Mouse (Mus musculus) cerebellum, postnatal 25 days (tissue): ENCODE results near the gene Rmdn2.
A peak's percentile ranks its signal among the peaks of the same experiment; 100 is the strongest.

Source experiments
- DNase-seq, 2 experiments: peaks; one replicate each; pipeline ENCODE4 v3.0.0; 2021; ENCODE audit warnings: mixed read lengths in 2 of 2

The Rmdn2 gene

GRCm38 (mm10) chr17:79611545-79611944, at the start of gene Rmdn2:
Rmdn2 (plus strand) TSS chr17:79611863.
- DNase-seq: no peak

- no peak for DNase-seq
These were observed 48.5 kb upstream of the Rmdn2 start for GRCm38 (mm10) chr17:79563067-79563620.

GRCm38 (mm10) chr17:79563721-79564120, 47.9 kb upstream of the Rmdn2 start:
- no peak for DNase-seq

DNA sequence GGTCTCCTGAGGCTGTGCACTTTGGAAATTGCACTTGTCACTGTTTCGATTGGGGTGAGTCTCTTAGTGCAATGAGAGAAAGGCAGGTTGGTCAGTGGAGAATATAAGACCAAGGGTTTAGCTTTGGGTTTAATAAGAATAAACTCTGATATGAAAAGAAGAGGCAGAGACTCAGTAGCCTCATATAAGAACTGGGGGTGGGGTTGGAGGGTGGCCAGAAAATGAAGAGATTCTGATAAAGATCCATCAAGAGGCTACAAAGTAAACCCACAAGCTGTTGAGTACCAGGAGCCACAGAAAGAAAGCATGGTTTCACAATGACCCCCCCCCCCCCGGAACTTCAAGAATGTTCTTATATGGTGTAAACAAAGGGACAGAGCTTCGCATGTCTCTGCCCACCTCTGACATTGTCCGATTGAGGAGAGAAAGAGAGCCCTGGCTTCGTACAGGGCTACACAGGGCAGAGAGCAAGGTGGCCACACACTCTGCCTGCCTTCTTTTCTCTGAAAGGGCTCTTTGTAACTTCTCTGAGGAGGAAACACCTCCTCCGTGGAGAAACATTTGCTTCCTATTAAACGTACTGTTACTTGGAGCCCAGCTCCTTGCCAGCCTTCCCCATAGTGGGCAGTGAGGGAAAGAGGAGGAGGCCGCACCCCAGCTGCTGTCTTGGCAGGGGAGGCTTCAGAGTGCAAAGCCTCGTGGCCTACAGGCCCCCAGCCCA, 46.3 kb upstream of the Rmdn2 start:
- DNase-seq: no peak

DNA sequence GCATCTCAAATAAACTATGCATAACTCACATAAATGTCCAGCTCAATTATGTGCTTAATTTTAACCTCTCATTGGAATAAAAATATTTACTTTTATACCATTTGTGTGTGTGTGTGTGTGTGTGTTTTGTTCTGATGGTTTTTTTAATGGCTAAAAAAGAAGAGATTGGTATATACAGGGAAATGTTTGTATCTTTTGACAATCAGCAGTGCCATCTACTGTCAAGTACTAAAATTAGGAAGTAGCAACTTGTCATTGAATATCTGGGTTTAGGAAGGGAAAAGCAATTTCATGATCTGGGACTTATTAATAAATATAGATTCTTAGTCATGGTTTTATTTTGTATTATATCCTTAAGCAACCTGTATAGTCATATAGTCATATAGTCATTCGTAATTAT, 43.3 kb upstream of the Rmdn2 start:
- no peak for DNase-seq

DNA sequence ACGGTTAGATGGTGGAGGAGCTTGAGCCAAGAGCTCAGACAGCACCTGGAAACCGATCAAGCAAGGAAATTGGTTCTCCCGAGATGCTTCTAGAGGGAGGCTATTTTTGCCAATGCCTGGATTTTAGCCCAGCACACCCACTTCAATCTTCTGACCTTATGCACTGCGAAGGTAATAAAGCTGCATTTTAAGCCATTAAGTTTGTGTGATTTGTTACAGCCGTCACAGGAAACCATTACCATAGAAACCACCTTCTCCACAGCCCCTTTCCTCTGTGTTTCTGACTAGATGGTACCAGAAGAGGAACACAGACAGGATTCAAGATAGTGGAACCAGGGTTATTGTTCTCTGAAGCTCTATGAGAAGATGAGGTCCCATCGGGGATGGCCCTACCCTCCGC, 33.3 kb upstream of the Rmdn2 start:
- DNase-seq: peak in 1 of 2 experiments; percentile 14

- DNase-seq: peak; percentile 77 to 85
These were observed 31.3 kb upstream of the Rmdn2 start for GRCm38 (mm10) chr17:79580264-79580920.

DNA sequence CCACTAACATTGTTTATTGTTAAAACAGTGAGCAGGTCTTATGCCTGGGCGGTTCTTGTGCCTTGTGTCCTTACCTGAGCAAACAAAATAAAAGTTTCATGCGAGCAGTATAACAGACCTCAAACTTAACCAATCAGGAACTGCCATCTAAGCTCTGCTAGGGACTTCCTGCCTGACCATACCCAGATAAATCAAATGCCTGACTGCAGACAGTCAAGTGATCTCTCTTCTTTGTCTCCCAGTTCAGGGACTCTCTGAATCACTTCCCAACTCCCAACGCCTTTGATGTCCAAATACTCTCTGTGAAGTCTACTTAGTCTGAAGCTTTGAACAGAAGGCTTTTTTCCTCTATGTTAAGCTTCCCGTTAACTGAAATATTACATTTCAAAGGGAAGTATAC, 28.2 kb upstream of the Rmdn2 start:
- no peak for DNase-seq

DNA sequence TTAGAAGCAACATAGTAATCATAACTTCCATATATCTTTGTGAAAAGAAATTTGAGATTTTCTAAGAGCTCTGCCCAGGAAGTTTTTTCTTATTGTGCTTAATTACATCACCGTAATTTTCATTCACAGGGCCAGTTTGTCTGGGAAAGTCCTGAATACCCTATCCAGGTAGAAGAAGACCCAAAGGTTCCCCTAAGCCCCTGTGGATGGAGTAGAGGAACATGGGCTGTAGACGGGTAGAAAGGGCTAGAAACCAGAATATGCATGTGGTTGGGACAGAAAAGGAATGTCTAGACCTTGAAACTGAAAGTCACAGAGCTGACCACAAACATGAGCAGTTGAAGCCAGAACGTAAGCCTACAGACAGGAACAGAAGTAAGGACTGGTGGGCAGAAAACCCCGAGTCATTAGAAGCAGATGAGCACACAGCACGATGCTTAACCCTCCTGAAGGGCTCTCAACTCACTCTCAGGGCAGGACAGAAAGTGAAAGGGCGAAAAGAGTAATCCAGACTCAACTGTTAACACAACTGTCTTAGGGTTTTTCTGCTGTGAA, 27.3 kb upstream of the Rmdn2 start:
- no peak for DNase-seq

- no peak for DNase-seq
These were observed 21.8 kb upstream of the Rmdn2 start for GRCm38 (mm10) chr17:79589913-79590312.

DNA sequence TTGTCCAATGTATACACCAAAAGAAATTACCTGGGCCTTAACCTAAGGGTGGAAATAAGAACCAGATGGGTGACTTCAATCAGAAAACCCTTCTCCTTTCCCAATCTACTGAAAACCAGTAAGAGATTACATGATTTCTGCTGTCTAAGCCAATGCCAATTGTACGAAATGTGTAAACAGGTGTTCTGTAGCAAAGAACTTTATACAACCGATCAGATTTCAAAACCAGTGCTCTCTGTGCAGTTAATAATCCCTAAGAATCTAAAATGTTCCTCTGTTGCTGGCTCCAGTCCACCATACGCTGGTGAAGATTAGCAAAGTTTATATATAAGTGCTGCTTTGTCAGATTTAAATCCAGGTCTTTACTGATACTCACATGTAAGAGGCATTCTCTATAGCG, 15.7 kb upstream of the Rmdn2 start:
- DNase-seq: no peak

GRCm38 (mm10) chr17:79598151-79598550, 13.5 kb upstream of the Rmdn2 start:
- DNase-seq: no peak

DNA sequence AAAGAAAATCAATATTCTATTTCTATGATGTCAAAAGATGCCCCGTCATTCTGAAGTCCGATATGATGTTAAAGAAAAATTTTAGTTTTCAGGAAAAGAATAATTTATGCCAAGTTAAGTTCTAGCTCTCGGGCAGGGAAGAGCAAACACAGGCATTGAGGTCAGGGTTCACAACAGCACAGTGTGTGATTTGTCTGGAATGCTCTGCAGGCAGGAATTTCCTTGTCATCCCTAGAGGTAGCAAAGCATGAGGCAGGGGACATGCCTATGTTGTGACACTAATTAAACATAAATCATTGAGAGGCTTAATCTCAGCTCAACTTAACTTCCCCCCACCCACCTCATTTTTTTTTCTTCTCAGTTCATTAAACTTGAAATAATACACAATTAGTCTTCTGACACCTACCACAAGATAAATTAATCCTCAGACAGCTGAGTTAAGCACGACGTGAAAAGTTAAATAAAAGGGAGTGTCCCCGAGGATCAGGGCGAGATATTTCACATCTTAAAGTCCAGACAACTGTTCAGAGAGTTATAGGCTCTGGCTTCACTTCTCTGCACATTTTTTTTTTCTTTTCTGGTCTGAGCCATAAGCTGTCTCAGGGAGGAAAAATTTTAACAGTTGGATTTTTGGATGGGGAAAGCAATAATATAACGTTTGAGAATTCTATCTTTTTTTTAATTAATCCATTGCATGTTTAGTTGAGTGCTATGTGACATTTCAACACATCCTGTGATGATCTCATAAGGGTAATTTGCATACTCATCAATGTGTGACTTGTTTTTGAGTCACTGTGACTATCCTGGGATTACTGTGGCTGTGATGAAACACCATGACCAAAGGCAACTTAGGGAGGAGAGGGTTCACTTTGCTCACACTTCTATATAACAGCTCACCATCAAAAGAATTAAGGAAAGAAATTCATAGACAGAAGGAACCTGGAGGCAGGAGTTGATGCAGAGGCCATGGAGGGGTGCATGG, 12.8 kb upstream of the Rmdn2 start:
- no peak for DNase-seq

DNA sequence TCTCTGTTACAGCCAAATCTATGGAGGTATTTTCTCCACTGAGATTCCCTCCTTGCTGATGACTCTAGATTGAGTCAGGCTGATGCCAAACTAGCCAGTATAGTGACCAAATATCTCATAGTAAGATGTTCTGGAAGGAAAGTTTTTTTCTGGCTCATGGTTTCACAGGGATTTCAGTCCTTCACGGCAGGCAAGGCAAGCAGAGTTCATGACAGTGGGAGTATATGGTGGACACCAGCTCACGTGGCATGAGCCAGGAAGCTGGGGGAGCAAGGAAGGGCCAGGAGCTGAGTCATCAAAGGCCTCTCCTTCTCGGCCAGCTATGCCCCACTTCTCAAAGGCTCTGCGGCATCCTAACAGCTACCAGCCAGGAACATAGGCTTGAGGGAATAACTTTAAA, 11.6 kb upstream of the Rmdn2 start:
- no peak for DNase-seq

DNA sequence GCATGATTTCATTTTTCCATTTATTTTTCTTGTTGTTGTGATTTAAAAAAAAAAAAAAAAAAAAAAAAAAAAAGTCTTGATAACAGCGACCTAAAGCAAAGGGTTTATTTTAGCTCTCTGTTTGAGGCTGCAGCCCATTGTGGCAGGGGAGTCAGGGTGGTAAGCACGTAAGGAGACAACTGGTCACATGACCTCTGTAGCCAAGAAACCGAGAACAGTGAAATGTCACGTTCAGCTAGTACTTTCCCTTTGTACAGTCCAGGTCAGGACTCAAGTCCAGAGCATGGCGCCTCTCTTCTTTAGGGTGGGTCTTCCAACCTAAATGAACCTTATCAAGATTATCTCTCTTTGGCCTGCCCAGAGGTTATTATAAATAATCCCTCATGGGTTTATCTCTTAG, 9.3 kb upstream of the Rmdn2 start:
- DNase-seq: no peak

- DNase-seq: no peak
These were observed 8.2 kb upstream of the Rmdn2 start for GRCm38 (mm10) chr17:79603427-79603826.

GRCm38 (mm10) chr17:79605794-79606193, 5.9 kb upstream of the Rmdn2 start:
- no peak for DNase-seq

DNA sequence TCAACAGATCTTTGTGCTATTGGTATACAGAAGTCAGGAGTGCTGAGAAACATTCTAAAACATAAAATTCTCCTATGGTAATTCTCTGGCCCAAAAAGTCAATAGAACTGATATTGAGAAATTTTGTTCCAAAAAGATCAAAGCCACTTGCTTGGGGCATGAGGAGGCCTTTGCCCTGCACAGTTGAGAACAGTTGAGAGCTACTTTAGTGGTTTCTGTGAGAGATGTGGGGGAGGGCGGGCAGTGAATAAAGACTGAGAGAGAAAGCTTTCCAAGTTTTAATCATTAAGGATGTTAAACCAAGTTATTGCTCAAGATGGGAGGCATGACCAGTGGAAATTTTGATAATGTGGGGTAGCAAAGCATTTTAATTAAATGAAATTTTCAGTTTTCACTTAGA, 2.0 kb upstream of the Rmdn2 start:
- DNase-seq: no peak

DNA sequence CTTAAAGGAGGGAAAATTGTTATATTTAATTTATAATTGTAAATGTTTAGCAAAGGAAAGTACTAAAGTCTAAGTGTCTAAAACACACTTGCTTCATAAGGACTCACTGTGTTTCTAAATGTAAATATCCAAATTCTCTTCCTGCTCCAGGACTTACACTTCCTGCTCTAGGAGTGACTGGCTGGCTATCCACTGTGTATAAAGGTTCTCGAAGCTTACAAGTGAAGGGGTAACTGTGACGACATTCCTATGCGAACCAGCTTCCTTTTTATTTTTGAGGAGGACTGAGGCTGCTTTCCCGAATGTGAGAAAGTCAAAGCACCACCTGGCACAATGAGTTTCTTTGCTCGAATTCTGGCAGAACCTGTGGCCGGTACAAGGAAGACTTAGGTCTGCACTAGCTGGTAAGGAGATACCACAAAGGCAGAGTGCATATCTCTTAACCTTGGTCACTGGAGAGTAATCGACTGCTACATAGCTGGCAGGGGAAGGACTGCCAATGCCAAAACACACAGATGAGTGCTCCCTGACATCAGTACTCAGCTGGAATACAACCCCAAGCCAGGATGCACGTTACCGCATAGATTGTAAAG, 1.4 kb upstream of the Rmdn2 start:
- DNase-seq: no peak

GRCm38 (mm10) chr17:79614691-79615588, 3.3 kb downstream of the Rmdn2 start:
- DNase-seq: peak; percentile 88 to 90

- DNase-seq: no peak
These were observed 4.2 kb downstream of the Rmdn2 start for GRCm38 (mm10) chr17:79615897-79616296.
